Mouse (Mus musculus): ENCODE data around the gene G3bp1.

- TF ChIP-seq CTCF (IDR thresholded peaks at IDR 0.05; ENCODE audit: borderline replicate concordance, extremely low read depth, insufficient read depth, insufficient read length) (no peak), POLR2A (IDR thresholded peaks at IDR 0.05; ENCODE audit: borderline replicate concordance, extremely low read depth, insufficient read depth, insufficient read length, poor library complexity, severe bottlenecking) (peak; percentile 100)
Measured at GRCm38 (mm10) chr11:55469048-55469843, at the start of gene G3bp1.

Measured in brain, embryonic 14.5 days (tissue).